Mouse (Mus musculus): ENCODE measurements at regions not wholly inside any gene's neighbourhood (a gene's known extent, or its start where the extent isn't known, plus 50 kb on each side); places are given as distances from the start of the nearest gene placed in this dataset.

DNA sequence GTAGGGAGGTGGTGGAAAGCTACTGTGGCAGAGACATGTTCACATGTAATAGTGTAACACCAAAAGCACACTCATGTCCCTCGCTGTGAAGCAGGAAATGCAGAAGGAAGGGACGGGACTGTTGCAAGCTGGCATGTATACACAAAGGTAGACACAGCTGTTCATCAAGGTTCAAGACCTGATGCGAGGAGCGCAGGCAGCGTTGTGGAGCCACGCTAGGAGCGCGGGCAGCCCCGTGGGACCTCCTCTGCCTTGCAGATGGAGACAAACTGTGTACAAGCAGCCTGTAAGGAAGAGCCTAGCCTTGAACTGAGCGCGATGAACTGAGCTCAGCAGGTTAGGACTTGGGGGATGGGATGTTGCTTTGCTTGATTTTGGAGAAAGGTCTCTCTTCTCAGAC, 96.2 kb downstream of the Ets2 start:
- WGBS, result 80% methylated on average over 11 of the region's 11 CpGs

DNA sequence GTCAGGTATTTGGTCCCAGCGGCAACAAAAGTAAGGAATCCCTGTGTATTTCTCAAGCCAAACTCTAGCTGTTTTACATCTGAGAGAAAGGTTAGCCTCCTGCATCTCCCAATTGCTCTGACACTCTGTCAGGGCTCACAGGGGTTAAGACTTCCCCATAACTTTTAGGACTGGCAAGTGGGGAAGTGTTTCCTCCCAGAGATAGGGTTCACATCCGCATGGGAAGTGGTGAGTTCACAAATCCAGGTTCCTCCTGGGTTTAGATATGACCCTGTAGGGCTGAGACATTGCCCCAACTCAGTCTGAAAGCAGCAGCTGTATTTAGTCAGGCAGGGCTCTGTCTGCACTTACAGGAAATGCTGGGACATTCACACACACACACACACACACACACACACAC, 95.3 kb downstream of the Ets2 start:
- H3K27me3 ChIP-seq, result no peaks in the 10 kb centered on the region
- 80% methylated on average over 2 of the region's 2 CpGs for WGBS
- peaks cover 23% of the 10 kb centered on the region for H3K4me1 ChIP-seq (replicated peaks)
- H3K4me3 ChIP-seq, result no peak overlapping the region
- H3K9ac ChIP-seq, result no peak overlapping the region
- no peak overlapping the region for H3K27ac ChIP-seq
- H3K9me3 ChIP-seq, result no peaks in the 10 kb centered on the region
- no peak overlapping the region for H3K4me2 ChIP-seq
- no peak for ATAC-seq (ENCODE audit: low FRiP score)
- no peaks in the 10 kb centered on the region for H3K36me3 ChIP-seq

More for the DNA sequence above, 96.2 kb downstream of the Ets2 start:
- Histone ChIP-seq H3K27ac (no peak overlapping the region), H3K4me2 (no peak overlapping the region), H3K36me3 (no peaks in the 10 kb centered on the region), H3K9ac (no peak overlapping the region), H3K4me3 (no peak overlapping the region), H3K4me1 (replicated peaks) (peaks cover 28% of the 10 kb centered on the region), H3K9me3 (no peaks in the 10 kb centered on the region), H3K27me3 (no peaks in the 10 kb centered on the region)
- ATAC-seq (ENCODE audit: low FRiP score), result no peak

DNA sequence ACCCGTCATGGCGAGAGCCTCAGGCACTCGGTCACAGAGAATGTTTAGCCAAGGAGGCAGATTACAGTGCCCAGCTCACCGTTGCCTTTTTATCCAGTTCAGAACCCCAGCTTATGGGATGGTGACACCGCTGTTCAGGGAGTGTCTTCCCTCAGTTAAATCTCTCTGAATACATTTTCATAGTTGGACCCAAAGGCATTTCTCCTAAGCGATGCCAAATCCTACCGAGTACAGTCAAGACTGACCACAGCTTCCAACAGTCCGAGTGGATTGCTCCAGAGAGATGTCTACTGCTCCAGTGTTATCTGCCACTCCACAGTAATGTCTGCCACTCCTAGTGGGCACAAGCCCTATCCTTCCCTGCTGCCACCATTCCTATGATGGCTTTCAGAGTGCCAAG, 93.0 kb downstream of the Ets2 start:
- H3K36me3 ChIP-seq, result no peaks in the 10 kb centered on the region
- WGBS, result 87% methylated on average over 8 of the region's 8 CpGs
- peaks cover 20% of the 10 kb centered on the region for H3K4me1 ChIP-seq (replicated peaks)
- no peak for ATAC-seq (ENCODE audit: low FRiP score)
- no peaks in the 10 kb centered on the region for H3K27me3 ChIP-seq
- no peaks in the 10 kb centered on the region for H3K9me3 ChIP-seq
- no peak overlapping the region for H3K4me2 ChIP-seq
- no peak overlapping the region for H3K4me3 ChIP-seq
- no peak overlapping the region for H3K9ac ChIP-seq
- H3K27ac ChIP-seq, result no peak overlapping the region

DNA sequence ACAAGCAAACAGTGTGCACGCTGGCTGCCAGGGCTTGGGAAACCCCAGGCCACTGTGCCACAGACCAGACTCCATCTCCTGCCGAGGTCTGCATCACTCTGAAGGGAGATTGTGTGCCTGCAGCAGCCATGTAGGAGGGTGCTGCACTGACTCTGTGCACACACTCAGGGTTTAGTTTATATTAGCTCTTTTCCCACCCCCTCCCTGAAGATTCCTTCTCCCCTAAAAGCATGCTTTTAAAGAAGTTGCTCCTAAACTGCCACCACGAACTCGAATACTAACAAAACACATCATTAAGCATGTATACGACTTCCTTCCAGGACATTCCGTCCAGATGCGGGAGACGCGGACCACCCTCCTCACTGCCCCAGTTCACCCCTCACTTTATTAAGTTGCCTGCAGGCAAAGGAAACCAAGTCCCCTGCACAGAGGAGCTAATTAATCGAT, 92.4 kb downstream of the Ets2 start:
- Histone ChIP-seq H3K27ac (no peak overlapping the region), H3K4me1 (replicated peaks) (peaks cover 20% of the 10 kb centered on the region), H3K27me3 (no peaks in the 10 kb centered on the region), H3K9ac (no peak overlapping the region), H3K4me3 (no peak overlapping the region), H3K4me2 (no peak overlapping the region), H3K36me3 (no peaks in the 10 kb centered on the region), H3K9me3 (no peaks in the 10 kb centered on the region)
- ATAC-seq (ENCODE audit: low FRiP score), result no peak
- WGBS, result 65% methylated on average over 10 of the region's 10 CpGs

DNA sequence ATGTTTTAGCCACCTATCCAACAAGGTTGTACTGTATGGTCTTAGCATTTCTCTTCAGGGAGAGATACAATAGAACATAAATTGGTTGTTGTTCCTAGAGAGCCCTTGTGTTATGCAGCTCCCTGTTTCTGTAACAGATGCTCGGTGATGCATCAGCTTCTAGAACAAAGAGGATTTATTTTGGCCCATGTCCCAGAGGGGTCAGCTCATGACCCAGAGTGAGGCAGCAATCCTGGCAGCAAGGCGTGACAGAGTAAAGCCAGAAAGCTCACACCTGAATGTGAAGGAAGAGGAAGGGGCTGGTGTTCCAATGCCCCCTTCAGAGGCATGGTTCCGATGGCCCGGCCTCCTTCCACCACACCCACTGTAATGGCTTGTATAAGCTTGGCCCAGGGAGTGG, 88.8 kb downstream of the Ets2 start:
- Histone ChIP-seq H3K27me3 (no peaks in the 10 kb centered on the region), H3K36me3 (no peaks in the 10 kb centered on the region)
- WGBS, result 81% methylated on average over 4 of the region's 4 CpGs

DNA sequence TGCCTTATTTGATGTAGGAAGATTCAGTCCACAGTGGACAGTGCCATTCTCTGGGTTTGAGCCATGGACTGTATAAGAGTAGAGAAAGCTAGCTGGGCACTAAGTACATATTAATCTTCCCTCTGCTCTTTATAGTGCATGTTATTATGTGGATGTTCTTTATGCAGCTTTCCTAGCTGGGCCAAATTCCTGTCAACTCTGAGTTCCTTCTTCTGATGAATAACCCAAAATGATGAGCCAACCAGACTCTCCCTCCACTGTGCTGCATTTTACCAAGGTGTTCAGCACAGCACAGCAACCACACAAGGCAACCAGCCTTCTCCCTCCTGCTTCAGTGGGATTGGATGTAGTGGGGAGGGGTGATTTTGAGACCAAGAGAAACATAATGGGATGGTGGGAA, 87.7 kb downstream of the Ets2 start:
- Histone ChIP-seq H3K36me3 (no peaks in the 10 kb centered on the region), H3K4me2 (no peak overlapping the region), H3K4me3 (no peak overlapping the region), H3K4me1 (replicated peaks) (peaks cover 7% of the 10 kb centered on the region), H3K27ac (no peak overlapping the region), H3K9ac (no peak overlapping the region), H3K27me3 (no peaks in the 10 kb centered on the region), H3K9me3 (no peaks in the 10 kb centered on the region)
- no peak for ATAC-seq (ENCODE audit: low FRiP score)

More for the DNA sequence above, 88.8 kb downstream of the Ets2 start:
- Histone ChIP-seq H3K9me3 (no peaks in the 10 kb centered on the region), H3K9ac (no peak overlapping the region), H3K4me3 (no peak overlapping the region), H3K27ac (no peak overlapping the region), H3K4me2 (no peak overlapping the region), H3K4me1 (replicated peaks) (peaks cover 10% of the 10 kb centered on the region)
- ATAC-seq (ENCODE audit: low FRiP score), result no peak

DNA sequence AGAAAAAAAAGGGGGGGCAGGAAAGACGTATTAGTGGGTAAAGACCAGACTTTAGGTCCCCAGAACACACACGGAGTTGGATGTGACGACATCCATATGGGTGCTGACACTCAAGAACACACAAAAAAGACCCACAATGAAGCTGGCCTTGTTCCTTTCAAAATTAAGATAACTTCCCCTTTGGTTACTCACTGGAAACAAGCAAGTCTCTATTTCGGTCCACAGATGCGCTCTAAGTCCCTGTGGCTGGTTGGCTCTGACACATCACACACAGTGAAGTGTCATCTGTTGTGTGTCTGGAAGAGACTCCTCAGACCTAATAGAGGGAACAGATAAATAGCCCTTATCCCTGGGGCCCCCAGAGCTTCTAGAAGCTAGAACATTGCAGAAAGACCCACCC, 79.8 kb downstream of the Ets2 start:
- no peaks in the 10 kb centered on the region for H3K9me3 ChIP-seq
- no peak for ATAC-seq (ENCODE audit: low FRiP score)
- H3K36me3 ChIP-seq, result no peaks in the 10 kb centered on the region
- H3K4me3 ChIP-seq, result no peak overlapping the region
- no peak overlapping the region for H3K4me2 ChIP-seq
- 89% methylated on average over 5 of the region's 5 CpGs for WGBS
- no peak overlapping the region for H3K9ac ChIP-seq
- H3K27me3 ChIP-seq, result no peaks in the 10 kb centered on the region
- no peaks in the 10 kb centered on the region for H3K4me1 ChIP-seq (replicated peaks)
- H3K27ac ChIP-seq, result no peak overlapping the region

DNA sequence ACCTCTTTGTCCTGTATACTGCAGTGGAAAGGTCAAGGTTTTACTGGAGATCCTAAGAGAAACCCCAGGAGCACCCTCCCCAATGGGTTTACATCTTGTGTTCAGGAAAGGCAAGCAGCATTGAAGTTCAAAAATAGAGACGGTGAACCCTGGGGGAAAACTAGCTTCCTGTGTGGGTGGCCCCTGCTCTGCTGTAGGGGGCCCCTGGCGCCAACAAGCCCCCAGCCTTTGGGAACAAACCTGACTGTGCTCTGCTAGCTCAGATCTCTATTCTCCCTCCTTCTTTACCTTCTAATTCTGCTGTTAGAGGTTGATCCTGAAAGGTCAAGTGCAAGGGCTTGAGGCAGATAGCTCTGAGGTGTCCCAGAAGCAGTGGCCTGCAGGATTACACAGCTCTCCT, 78.6 kb downstream of the Ets2 start:
- no peaks in the 10 kb centered on the region for H3K4me1 ChIP-seq (replicated peaks)
- no peak for ATAC-seq (ENCODE audit: low FRiP score)
- WGBS, result 81% methylated on average over 2 of the region's 2 CpGs

DNA sequence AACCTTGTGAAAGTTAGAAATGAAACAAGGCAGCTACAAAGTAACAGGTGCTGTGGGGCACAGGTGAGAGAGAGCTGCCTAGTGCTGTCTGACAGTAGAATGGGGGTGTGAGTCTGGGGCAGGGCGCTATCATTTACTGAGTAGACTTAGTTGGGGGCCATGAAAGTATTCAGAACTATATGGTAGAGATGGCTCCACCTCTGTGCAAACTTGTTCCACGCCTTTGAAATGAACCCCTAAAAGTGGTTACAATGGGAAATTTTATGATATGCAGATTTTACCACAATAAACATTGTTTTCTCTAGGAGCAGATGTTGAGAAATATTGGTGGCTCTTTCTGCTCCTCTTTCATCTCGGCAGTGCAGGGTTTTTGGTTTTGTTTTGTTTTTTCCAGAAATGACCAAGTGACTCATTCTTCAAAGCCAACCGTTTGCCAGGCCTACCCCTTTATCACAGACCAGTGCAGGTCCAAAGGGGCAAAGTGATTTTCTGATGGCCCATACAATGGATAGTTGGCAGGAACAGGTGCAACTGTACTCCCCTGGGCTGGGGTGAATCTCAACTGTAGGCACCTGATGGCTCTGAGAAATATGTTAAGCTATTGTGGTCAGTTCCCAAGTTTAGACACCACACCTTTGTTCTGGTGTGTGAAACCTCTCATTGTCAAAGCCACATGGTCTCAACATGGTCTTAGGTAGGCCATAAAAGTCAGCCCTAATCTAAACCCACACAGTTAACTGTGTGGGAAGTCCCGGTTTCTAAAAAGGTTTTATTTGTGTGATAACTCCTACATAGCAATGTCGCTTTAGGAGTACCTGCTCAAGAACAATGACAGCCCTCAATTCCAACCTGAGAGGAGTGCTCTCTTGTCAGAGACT, 77.2 kb downstream of the Ets2 start:
- no peak for ATAC-seq (ENCODE audit: low FRiP score)
- Histone ChIP-seq H3K4me3 (no peak overlapping the region), H3K4me1 (replicated peaks) (no peaks in the 10 kb centered on the region), H3K9ac (no peak overlapping the region), H3K27me3 (no peaks in the 10 kb centered on the region), H3K4me2 (no peak overlapping the region), H3K36me3 (no peaks in the 10 kb centered on the region), H3K27ac (no peak overlapping the region), H3K9me3 (no peaks in the 10 kb centered on the region)
- 90% methylated on average over 6 of the region's 6 CpGs for WGBS

More for the DNA sequence above, 78.6 kb downstream of the Ets2 start:
- Histone ChIP-seq H3K4me2 (no peak overlapping the region), H3K27ac (no peak overlapping the region), H3K9me3 (no peaks in the 10 kb centered on the region), H3K36me3 (no peaks in the 10 kb centered on the region), H3K9ac (no peak overlapping the region), H3K4me3 (no peak overlapping the region), H3K27me3 (no peaks in the 10 kb centered on the region)

DNA sequence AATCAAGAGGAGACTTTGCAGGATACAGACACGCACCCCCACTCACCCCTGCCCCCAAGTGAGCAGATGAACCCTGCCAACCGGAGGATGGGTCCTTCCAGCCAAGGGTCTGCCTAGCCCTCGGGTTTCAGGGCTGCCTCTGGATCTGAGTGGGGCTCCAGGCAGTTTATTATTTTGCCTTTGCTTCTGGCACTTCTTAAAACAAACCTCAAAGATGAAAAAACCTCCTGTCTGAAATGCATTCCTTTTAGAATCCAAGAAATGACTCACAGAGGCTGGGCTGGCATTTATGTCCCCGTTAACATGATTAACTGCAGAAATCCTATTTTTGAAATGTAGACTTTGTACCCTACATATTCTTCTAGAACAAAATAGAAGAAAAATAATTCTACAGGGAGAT, 76.3 kb downstream of the Ets2 start:
- Histone ChIP-seq H3K4me2 (no peak overlapping the region), H3K27me3 (no peaks in the 10 kb centered on the region), H3K36me3 (no peaks in the 10 kb centered on the region), H3K9ac (no peak overlapping the region), H3K9me3 (no peaks in the 10 kb centered on the region), H3K4me3 (no peak overlapping the region), H3K4me1 (replicated peaks) (no peaks in the 10 kb centered on the region), H3K27ac (no peak overlapping the region)
- no peak for ATAC-seq (ENCODE audit: low FRiP score)
- WGBS, result 73% methylated on average over 4 of the region's 4 CpGs

DNA sequence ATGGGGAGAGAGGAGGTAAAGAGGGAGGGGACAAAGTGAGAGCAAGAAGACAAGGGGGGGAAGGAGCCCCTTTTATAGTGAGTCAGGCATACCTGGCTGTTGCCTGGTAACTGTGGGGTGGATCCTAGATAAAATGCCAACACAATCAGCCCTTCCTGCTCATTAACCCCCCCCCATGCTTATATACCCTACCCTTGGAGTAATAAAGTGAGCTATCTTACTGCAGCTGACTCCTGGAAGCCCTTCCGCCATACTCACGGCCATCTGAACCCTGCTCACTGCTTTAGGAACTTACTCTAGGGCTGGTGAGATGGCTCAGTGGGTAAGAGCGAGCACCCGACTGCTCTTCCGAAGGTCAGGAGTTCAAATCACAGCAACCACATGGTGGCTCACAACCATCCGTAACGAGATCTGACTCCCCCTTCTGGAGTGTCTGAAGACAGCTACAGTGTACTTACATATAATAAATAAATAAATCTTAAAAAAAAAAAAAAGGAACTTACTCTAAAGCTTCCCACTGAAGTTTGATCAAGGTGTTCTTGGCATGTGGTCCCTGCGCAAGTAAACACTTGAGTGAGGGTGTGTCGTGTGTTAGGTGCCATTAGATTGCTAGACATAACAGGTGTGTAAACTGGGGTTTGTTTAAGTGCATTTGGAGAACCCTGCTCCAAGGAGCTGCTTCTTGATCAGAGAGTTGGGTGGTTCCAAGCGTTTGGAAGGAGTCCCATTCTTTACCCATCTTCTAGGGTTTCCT, 74.9 kb downstream of the Ets2 start:
- Histone ChIP-seq H3K36me3 (no peaks in the 10 kb centered on the region), H3K4me3 (no peak overlapping the region), H3K9ac (no peak overlapping the region), H3K27me3 (no peaks in the 10 kb centered on the region), H3K4me1 (replicated peaks) (no peaks in the 10 kb centered on the region), H3K9me3 (no peaks in the 10 kb centered on the region), H3K27ac (no peak overlapping the region), H3K4me2 (no peak overlapping the region)
- no peak for ATAC-seq (ENCODE audit: low FRiP score)
- 88% methylated on average over 10 of the region's 10 CpGs for WGBS

DNA sequence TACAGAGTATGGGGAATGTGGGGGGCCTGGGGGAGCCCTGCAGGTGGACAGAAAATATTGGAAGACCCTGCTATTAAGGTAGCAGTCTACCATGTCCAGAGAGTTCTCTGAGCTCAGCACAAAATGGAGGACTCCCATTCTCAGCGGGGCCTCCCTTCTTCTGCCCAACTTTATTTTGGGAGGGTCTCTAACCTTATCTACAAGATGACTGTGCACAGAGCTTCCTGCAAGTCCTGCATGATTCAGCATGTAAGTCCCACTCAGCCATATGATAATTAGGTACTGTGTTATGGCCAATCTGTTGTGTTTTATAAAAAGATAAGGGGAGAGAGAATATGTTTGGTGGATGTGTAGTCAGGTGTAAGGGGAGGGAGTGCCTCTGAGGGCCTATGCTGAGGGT, 74.1 kb downstream of the Ets2 start:
- WGBS, result 90% methylated on average over 1 of the region's 1 CpGs
- ATAC-seq (ENCODE audit: low FRiP score), result no peak
- no peaks in the 10 kb centered on the region for H3K27me3 ChIP-seq
- H3K4me1 ChIP-seq (replicated peaks), result no peaks in the 10 kb centered on the region
- no peak overlapping the region for H3K27ac ChIP-seq
- no peak overlapping the region for H3K4me2 ChIP-seq
- no peak overlapping the region for H3K4me3 ChIP-seq
- H3K9me3 ChIP-seq, result no peaks in the 10 kb centered on the region
- no peak overlapping the region for H3K9ac ChIP-seq
- H3K36me3 ChIP-seq, result no peaks in the 10 kb centered on the region

DNA sequence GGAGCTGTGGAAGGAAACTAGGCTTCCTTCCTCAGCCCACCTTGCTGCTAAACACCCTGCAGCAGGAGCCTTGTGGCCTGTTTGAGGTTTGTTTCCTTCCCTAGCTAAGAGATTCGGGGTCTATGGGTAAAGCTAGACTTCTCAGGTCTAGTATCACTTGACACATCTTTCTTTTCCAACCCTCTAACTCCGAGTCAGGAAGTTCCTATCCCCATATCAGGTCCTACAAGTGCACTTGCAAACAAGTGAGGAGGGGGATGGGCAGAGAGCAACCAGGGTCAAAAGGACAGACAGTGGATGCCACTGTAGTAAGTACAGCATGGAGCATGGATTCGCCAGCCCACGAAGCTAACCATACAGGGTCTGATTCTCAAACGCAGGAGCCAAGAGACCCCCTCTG, 73.5 kb downstream of the Ets2 start:
- Histone ChIP-seq H3K27ac (no peak overlapping the region), H3K4me2 (no peak overlapping the region), H3K9me3 (no peaks in the 10 kb centered on the region), H3K36me3 (no peaks in the 10 kb centered on the region), H3K4me1 (replicated peaks) (no peaks in the 10 kb centered on the region), H3K27me3 (no peaks in the 10 kb centered on the region), H3K9ac (no peak overlapping the region), H3K4me3 (no peak overlapping the region)
- no peak for ATAC-seq (ENCODE audit: low FRiP score)
- WGBS, result 90% methylated on average over 5 of the region's 5 CpGs
